ENCODE assay signal across 12 mouse cellular contexts in genomic region chr6:37863961-37864730, GRCm38 (mm10).
"Had no signal": no experiment of that assay in that cellular context is flagged by ENCODE, and none has a peak within 500 bp of the region (broad histone marks: within the 10 kb centered on the region; RNA-seq: fewer than 3 reads in every experiment).

No protein-coding gene starts in this region.

- H3K4me3 ChIP-seq: lung, embryonic 15.5 days; midbrain, embryonic 12.5 days had no signal

- H3K27ac ChIP-seq: kidney, postnatal 0 days; lung, embryonic 15.5 days; macrophage; midbrain, embryonic 12.5 days had no signal

- H3K9me3 ChIP-seq: lung, embryonic 15.5 days; midbrain, embryonic 12.5 days had no signal

- H3K36me3 ChIP-seq: lung, embryonic 15.5 days; midbrain, embryonic 12.5 days had no signal

- H3K4me2 ChIP-seq: lung, embryonic 15.5 days; midbrain, embryonic 12.5 days had no signal

- H3K9ac ChIP-seq: lung, embryonic 15.5 days; midbrain, embryonic 12.5 days had no signal

- H3K4me1 ChIP-seq: lung, embryonic 15.5 days; midbrain, embryonic 12.5 days had no signal

- H3K27me3 ChIP-seq: lung, embryonic 15.5 days; megakaryocyte, embryonic 14.5 days; midbrain, embryonic 12.5 days had no signal

- DNase-seq: kidney, adult 9 months; kidney, postnatal 36 days; layer of hippocampus, adult 9-11 months; left cerebral cortex, postnatal 4 days; lung, postnatal 14 days; right cerebral cortex, postnatal 14 days; thymus, postnatal 4 days had no signal
